Mouse (Mus musculus) midbrain, postnatal 0 days (tissue): Measurements from ENCODE around the gene Homer2. TPM values are rescaled to one million over a fixed set of nuclear protein-coding genes. Genes with fewer than 3 reads are reported as not detected.

ENCODE experiments used
- ATAC-seq: fragments of 200-750 bp; cut with Nextera tagmentation; 2 replicates; pipeline ENCODE4 v1.8.0; 2017; ENCODE audit warnings: moderate number of reproducible peaks, mild to moderate bottlenecking, moderate TSS enrichment, moderate library complexity; ENCODE audit not compliant: low FRiP score
- DNase-seq: peaks from one replicate; pipeline ENCODE4 v3.0.0-alpha.2; 2015; ENCODE audit warnings: low spot score
- H3K27ac ChIP-seq: fragments of 300-500 bp; sonication (generic); 2 replicates; pipeline ENCODE4 v1.5.1; 2014; ENCODE audit warnings: low read depth, mild to moderate bottlenecking, low read length, mixed read lengths
- H3K27me3 ChIP-seq: fragments of 300-500 bp; sonication (generic); 2 replicates; pipeline ENCODE4 v1.6.1; 2014; ENCODE audit warnings: low read length, control low read depth, mixed read lengths; ENCODE audit not compliant: insufficient read depth
- H3K36me3 ChIP-seq: fragments of 300-500 bp; sonication (generic); 2 replicates; pipeline ENCODE4 v1.6.1; 2014; ENCODE audit warnings: low read length, control low read depth, mixed read lengths; ENCODE audit not compliant: insufficient read depth
- H3K4me1 ChIP-seq: fragments of 300-500 bp; sonication (generic); 2 replicates; pipeline ENCODE4 v1.6.1; 2014; ENCODE audit warnings: mild to moderate bottlenecking, control low read depth, antibody characterized with exemption, low read length, mixed read lengths; ENCODE audit not compliant: insufficient read depth
- H3K4me2 ChIP-seq: fragments of 300-500 bp; sonication (generic); 2 replicates; pipeline ENCODE4 v1.6.1; 2014; ENCODE audit warnings: low read depth, mild to moderate bottlenecking, low read length, mixed read lengths; ENCODE audit not compliant: poor library complexity, severe bottlenecking
- H3K4me3 ChIP-seq: fragments of 300-500 bp; sonication (generic); 2 replicates; pipeline ENCODE4 v1.5.1; 2014; ENCODE audit warnings: low read depth, mild to moderate bottlenecking, low read length, moderate library complexity
- H3K9ac ChIP-seq: fragments of 300-500 bp; sonication (generic); replicated peaks from 2 replicates; pipeline ENCODE4 v1.6.1; 2014; ENCODE audit warnings: mild to moderate bottlenecking, low read length, moderate library complexity, mixed read lengths; ENCODE audit not compliant: poor library complexity, severe bottlenecking
- H3K9me3 ChIP-seq: fragments of 300-500 bp; sonication (generic); 2 replicates; pipeline ENCODE4 v1.6.1; 2016; ENCODE audit warnings: low read length, control low read depth
- CTCF ChIP-seq: IDR thresholded peaks from 2 replicates; pipeline ENCODE4 v1.5.1; 2016; ENCODE audit warnings: antibody characterized with exemption, mild to moderate bottlenecking
- WGBS: fragments of 180-500 bp; shearing (Covaris S2); extraction: QIAGEN DNeasy Blood & Tissue Kit; methylation state at CpG from one replicate; pipeline ENCODE4 v1.1.7; 2014; 5-methylcytosine and 5-hydroxymethylcytosine counted together
- polyA plus RNA-seq: library from polyadenylated mRNA; unstranded; fragments of >200 nt; fragmentation: Nextera tagmentation; extraction: Ambion mirVana; gene quantifications from 2 replicates; pipeline ENCODE4 v1.2.1, GENCODE M21; 2015
- total RNA-seq: library from RNA; depleted of rRNA; stranded (reverse); fragments of >200 nt; gene quantifications from 2 replicates; pipeline ENCODE4 v1.2.3, GENCODE M21; 2014

Gene Homer2
- total and polyA plus RNA-seq, 2 experiments from 2014 or later = 25.6 to 29.5 TPM

- 60% methylated on average over 7 of the region's 7 CpGs for WGBS
- H3K4me1 ChIP-seq = no peaks in the 10 kb centered on the region
- no peak overlapping the region for H3K9ac ChIP-seq
- no peak overlapping the region for H3K4me2 ChIP-seq
- H3K27ac ChIP-seq = no peak overlapping the region
- no peaks in the 10 kb centered on the region for H3K27me3 ChIP-seq
- H3K4me3 ChIP-seq = no peak overlapping the region
- no peaks in the 10 kb centered on the region for H3K36me3 ChIP-seq
- H3K9me3 ChIP-seq = no peaks in the 10 kb centered on the region
- DNase-seq (no peak), ATAC-seq (no peak)
- TF ChIP-seq CTCF = no peak
These were observed 23.4 kb downstream of the Homer2 start for GRCm38 (mm10) chr7:81683779-81684422.

- 70% methylated on average over 3 of the region's 3 CpGs for WGBS
- Histone ChIP-seq H3K4me2 (no peak overlapping the region), H3K9me3 (no peaks in the 10 kb centered on the region), H3K4me3 (no peak overlapping the region), H3K27me3 (no peaks in the 10 kb centered on the region), H3K36me3 (no peaks in the 10 kb centered on the region), H3K27ac (no peak overlapping the region), H3K4me1 (no peaks in the 10 kb centered on the region), H3K9ac (no peak overlapping the region)
- peak; percentile 42 for DNase-seq
- no peak for TF ChIP-seq CTCF
- ATAC-seq = no peak
These were observed 25.9 kb downstream of the Homer2 start for GRCm38 (mm10) chr7:81681386-81681785.

GRCm38 (mm10) chr7:81673359-81674013 lies 33.8 kb downstream of the Homer2 start:
- Histone ChIP-seq H3K9ac (no peak overlapping the region), H3K36me3 (no peaks in the 10 kb centered on the region), H3K4me3 (no peak overlapping the region), H3K27me3 (no peaks in the 10 kb centered on the region), H3K9me3 (no peaks in the 10 kb centered on the region), H3K4me2 (peak overlapping the region; percentile 12; the same call in 1 of the 2 replicates), H3K27ac (peak overlapping the region; percentile 38), H3K4me1 (peaks cover 5% of the 10 kb centered on the region; the same call in 1 of the 2 replicates)
- ATAC-seq = peak; percentile 74; the same call in 1 of the 2 replicates
- peak; percentile 49 for DNase-seq
- WGBS = 47% methylated on average over 15 of the region's 15 CpGs
- no peak for TF ChIP-seq CTCF

- Histone ChIP-seq H3K9ac (0 out of 2 replicates have a peak overlapping the region, but pooled peaks have one; percentile 4), H3K9me3 (no peaks in the 10 kb centered on the region), H3K27me3 (no peaks in the 10 kb centered on the region), H3K4me2 (peak overlapping the region; percentile 12; the same call in 1 of the 2 replicates), H3K4me3 (no peak overlapping the region), H3K36me3 (no peaks in the 10 kb centered on the region), H3K4me1 (peaks cover 5% of the 10 kb centered on the region; the same call in 1 of the 2 replicates), H3K27ac (peak overlapping the region; percentile 38; the same call in 1 of the 2 replicates)
- WGBS = 51% methylated on average over 10 of the region's 10 CpGs
- DNase-seq (no peak), ATAC-seq (no peak)
- TF ChIP-seq CTCF = no peak
These were observed 34.5 kb downstream of the Homer2 start for GRCm38 (mm10) chr7:81672735-81673291.

- no peaks in the 10 kb centered on the region for H3K27me3 ChIP-seq
- TF ChIP-seq CTCF = no peak
- whole genome bisulfite sequencing = 85% methylated on average over 4 of the region's 4 CpGs
- no peak for ATAC-seq
- DNase-seq = no peak
- H3K4me2 ChIP-seq = no peak overlapping the region
- H3K36me3 ChIP-seq = no peaks in the 10 kb centered on the region
- H3K27ac ChIP-seq = no peak overlapping the region
- H3K4me3 ChIP-seq = no peak overlapping the region
- no peaks in the 10 kb centered on the region for H3K4me1 ChIP-seq
- no peak overlapping the region for H3K9ac ChIP-seq
- H3K9me3 ChIP-seq = no peaks in the 10 kb centered on the region
These were observed 40.2 kb downstream of the Homer2 start for GRCm38 (mm10) chr7:81667156-81667555.

- ATAC-seq (no peak), DNase-seq (no peak)
- no peaks in the 10 kb centered on the region for H3K4me1 ChIP-seq
- no peak overlapping the region for H3K4me3 ChIP-seq
- no peak overlapping the region for H3K9ac ChIP-seq
- no peaks in the 10 kb centered on the region for H3K36me3 ChIP-seq
- H3K9me3 ChIP-seq = no peaks in the 10 kb centered on the region
- no peak overlapping the region for H3K27ac ChIP-seq
- H3K4me2 ChIP-seq = no peak overlapping the region
- no peaks in the 10 kb centered on the region for H3K27me3 ChIP-seq
- no peak for TF ChIP-seq CTCF
- 90% methylated on average over 9 of the region's 9 CpGs for WGBS
These were observed 40.7 kb downstream of the Homer2 start for GRCm38 (mm10) chr7:81666585-81666984.
